Mouse (Mus musculus): ENCODE data around the gene Atad1. TPM values are rescaled to one million over a fixed set of nuclear protein-coding genes. Genes with fewer than 3 reads are reported as not detected.
A peak's percentile ranks its signal among the peaks of the same experiment; 100 is the strongest.

Gene Atad1
- polyA plus RNA-seq, 1 experiment = 10.7 TPM

DNA sequence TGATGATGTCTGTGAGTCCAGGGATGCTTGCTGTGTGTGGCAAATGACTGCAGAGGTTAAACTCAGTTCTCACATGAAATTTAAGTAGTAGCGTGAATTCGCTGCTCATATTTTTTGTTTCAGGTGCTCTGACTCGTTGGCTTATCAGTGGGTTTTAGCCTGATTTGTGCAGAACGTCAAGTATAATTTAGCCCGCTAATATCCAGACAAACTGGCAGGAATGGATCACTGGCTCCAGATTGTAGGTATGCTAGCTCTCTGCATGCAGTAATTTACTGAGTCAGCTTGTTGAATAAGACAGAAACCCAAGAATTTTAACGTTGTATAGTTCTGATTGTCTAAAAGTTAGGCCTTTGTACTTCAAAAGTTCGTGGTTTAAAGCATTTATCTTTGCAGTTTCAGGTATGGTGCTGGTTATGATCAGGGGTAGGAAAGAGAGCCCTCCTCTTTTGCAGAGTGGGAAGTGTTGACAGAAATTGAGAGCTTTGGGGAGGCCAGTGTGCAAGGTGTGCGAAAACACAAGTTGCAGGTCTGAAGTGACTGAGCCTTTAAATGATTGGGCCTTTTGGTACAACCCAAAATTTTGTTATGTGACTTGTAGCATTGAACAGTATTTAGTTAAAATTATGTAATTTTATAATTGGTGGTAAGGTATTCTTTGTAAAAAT is 19.9 kb upstream of the Atad1 start:
- WGBS = 5% methylated on average over 8 of the region's 8 CpGs
- TF ChIP-seq CTCF (IDR thresholded peaks at IDR 0.05; ENCODE audit: control insufficient read depth, insufficient read depth, low read length) (no peak), POLR2A (IDR thresholded peaks at IDR 0.05; ENCODE audit: borderline replicate concordance, control insufficient read depth, low read depth, low read length) (no peak)
- Histone ChIP-seq H3K4me1 (ENCODE audit: control insufficient read depth, insufficient read depth, low read length) (no peaks in the 10 kb centered on the region), H3K27ac (ENCODE audit: control insufficient read depth, insufficient read depth, low read depth, low read length, poor library complexity) (no peak overlapping the region), H3K4me3 (replicated peaks; ENCODE audit: control insufficient read depth, low read depth, low read length) (peak overlapping the region; percentile 54)

DNA sequence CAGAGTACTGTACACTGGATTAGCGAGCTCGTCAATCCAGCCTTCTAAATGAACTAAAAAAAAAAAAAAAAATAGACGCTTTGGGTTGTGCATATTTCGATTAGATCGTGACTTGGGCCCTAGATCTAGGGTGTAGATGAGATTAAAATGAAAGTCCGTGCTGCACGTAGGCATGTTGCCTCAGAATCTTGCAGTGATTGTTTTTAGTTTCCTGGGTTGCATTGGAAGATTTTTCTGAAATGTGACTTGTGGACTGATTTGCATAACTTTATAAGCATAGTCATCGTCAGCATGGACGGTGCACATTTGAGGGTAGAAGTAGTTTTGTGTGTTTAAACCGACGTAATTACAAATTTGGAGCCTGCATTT is 19.2 kb upstream of the Atad1 start:
- WGBS = under 1% methylated on average over 11 of the region's 11 CpGs
- TF ChIP-seq CTCF (IDR thresholded peaks at IDR 0.05; ENCODE audit: control insufficient read depth, insufficient read depth, low read length) (no peak), POLR2A (IDR thresholded peaks at IDR 0.05; ENCODE audit: borderline replicate concordance, control insufficient read depth, low read depth, low read length) (no peak)
- Histone ChIP-seq H3K4me1 (ENCODE audit: control insufficient read depth, insufficient read depth, low read length) (no peaks in the 10 kb centered on the region), H3K4me3 (replicated peaks; ENCODE audit: control insufficient read depth, low read depth, low read length) (peak overlapping the region; percentile 76), H3K27ac (ENCODE audit: control insufficient read depth, insufficient read depth, low read depth, low read length, poor library complexity) (no peak overlapping the region)

DNA sequence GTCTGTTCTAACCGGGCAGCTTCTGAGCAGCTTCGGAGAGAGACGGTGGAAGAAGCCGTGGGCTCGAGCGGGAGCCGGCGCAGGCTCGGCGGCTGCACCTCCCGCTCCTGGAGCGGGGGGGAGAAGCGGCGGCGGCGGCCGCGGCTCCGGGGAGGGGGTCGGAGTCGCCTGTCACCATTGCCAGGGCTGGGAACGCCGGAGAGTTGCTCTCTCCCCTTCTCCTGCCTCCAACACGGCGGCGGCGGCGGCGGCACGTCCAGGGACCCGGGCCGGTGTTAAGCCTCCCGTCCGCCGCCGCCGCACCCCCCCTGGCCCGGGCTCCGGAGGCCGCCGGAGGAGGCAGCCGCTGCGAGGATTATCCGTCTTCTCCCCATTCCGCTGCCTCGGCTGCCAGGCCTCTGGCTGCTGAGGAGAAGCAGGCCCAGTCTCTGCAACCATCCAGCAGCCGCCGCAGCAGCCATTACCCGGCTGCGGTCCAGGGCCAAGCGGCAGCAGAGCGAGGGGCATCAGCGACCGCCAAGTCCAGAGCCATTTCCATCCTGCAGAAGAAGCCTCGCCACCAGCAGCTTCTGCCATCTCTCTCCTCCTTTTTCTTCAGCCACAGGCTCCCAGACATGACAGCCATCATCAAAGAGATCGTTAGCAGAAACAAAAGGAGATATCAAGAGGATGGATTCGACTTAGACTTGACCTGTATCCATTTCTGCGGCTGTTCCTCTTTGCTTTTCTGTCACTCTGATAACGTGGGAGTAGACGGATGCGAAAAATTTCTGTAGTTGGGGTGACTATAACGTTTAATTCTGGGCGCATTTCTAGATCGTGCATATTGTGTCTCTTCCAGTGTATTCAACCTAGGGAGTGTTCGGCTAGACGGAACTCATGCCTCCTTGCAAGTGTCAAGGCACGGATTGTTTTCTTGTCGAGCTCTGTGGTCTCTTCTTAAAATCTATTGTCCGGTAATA is 18.5 kb upstream of the Atad1 start:
- no peaks in the 10 kb centered on the region for H3K4me1 ChIP-seq (ENCODE audit: control insufficient read depth, insufficient read depth, low read length)
- WGBS = under 1% methylated on average over 62 of the region's 69 CpGs
- TF ChIP-seq CTCF (IDR thresholded peaks at IDR 0.05; ENCODE audit: control insufficient read depth, insufficient read depth, low read length) = no peak
- peak; percentile 33; the same call in 1 of the 2 replicates for TF ChIP-seq POLR2A (IDR thresholded peaks at IDR 0.05; ENCODE audit: borderline replicate concordance, control insufficient read depth, low read depth, low read length)

DNA sequence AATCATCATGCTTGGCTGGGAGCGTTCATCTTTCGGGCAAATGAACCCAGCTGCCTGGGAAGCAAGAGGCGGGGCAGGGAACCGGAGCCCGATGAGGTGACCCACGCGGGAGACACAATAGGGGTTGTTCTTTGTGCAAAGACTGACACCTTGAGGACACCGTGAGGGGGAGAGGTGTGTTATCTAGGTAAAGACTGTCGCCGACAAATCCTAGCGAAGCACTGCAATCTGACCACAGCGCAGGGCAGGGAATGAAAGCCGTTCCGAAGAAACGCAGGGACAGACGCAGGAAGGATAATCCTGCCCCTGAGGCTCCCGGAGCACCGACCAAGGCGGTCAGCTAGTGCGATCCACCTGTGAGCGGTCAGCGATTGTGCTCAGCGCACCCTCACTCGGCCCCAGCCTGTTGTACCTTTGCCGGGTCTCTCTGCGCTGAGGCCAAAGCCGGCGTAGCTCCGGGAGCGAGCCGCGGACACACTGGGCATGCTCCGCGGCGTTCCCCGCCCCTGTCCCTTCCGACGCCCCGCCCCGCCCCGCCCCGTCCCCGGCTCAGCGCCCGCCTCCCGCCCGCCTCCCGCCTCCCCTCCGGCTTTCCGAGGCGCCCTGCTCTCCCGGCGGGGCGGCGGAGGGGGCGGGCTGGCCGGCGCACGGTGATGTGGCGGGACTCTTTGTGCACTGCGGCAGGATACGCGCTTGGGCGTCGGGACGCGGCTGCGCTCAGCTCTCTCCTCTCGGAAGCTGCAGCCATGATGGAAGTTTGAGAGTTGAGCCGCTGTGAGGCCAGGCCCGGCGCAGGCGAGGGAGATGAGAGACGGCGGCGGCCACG is 17.5 kb upstream of the Atad1 start, which contains the start of gene Pten:
Gene Pten, plus strand, starts transcription at position 598 of the 826 bp plus-strand sequence.
- no peaks in the 10 kb centered on the region for H3K4me1 ChIP-seq (ENCODE audit: control insufficient read depth, insufficient read depth, low read length)
- WGBS = under 1% methylated on average over 76 of the region's 77 CpGs
- TF ChIP-seq POLR2A (IDR thresholded peaks at IDR 0.05; ENCODE audit: borderline replicate concordance, control insufficient read depth, low read depth, low read length) (peak; percentile 91), CTCF (IDR thresholded peaks at IDR 0.05; ENCODE audit: control insufficient read depth, insufficient read depth, low read length) (0 out of 2 replicates have a peak, but pooled peaks have one; percentile 19)
- peak within 1 kb of the TSS; percentile 98 for H3K27ac ChIP-seq (ENCODE audit: control insufficient read depth, insufficient read depth, low read depth, low read length, poor library complexity)
- peak within 1 kb of the TSS; percentile 82 for H3K4me3 ChIP-seq (replicated peaks; ENCODE audit: control insufficient read depth, low read depth, low read length)

More for the DNA sequence above, 18.5 kb upstream of the Atad1 start:
- H3K27ac ChIP-seq (ENCODE audit: control insufficient read depth, insufficient read depth, low read depth, low read length, poor library complexity) = peak overlapping the region; percentile 98
- H3K4me3 ChIP-seq (replicated peaks; ENCODE audit: control insufficient read depth, low read depth, low read length) = peak overlapping the region; percentile 76

DNA sequence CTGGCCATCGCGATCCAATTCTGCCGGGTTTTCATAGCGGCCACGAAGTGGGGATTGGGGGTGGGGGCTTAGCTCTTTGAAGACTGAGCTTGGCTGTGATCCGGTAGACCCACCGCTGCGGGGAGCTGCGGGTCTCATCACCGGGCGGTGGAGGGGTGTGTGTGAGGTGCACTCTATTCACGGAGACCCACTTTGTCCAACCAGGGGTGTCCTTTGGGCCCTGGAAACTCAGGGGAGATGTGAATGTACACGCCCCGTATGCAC is 17.0 kb upstream of the Atad1 start:
- H3K4me1 ChIP-seq (ENCODE audit: control insufficient read depth, insufficient read depth, low read length) = no peaks in the 10 kb centered on the region
- H3K27ac ChIP-seq (ENCODE audit: control insufficient read depth, insufficient read depth, low read depth, low read length, poor library complexity) = peak overlapping the region; percentile 91
- no peak for TF ChIP-seq CTCF (IDR thresholded peaks at IDR 0.05; ENCODE audit: control insufficient read depth, insufficient read depth, low read length)
- peak overlapping the region; percentile 82 for H3K4me3 ChIP-seq (replicated peaks; ENCODE audit: control insufficient read depth, low read depth, low read length)
- WGBS = under 1% methylated on average over 14 of the region's 14 CpGs

DNA sequence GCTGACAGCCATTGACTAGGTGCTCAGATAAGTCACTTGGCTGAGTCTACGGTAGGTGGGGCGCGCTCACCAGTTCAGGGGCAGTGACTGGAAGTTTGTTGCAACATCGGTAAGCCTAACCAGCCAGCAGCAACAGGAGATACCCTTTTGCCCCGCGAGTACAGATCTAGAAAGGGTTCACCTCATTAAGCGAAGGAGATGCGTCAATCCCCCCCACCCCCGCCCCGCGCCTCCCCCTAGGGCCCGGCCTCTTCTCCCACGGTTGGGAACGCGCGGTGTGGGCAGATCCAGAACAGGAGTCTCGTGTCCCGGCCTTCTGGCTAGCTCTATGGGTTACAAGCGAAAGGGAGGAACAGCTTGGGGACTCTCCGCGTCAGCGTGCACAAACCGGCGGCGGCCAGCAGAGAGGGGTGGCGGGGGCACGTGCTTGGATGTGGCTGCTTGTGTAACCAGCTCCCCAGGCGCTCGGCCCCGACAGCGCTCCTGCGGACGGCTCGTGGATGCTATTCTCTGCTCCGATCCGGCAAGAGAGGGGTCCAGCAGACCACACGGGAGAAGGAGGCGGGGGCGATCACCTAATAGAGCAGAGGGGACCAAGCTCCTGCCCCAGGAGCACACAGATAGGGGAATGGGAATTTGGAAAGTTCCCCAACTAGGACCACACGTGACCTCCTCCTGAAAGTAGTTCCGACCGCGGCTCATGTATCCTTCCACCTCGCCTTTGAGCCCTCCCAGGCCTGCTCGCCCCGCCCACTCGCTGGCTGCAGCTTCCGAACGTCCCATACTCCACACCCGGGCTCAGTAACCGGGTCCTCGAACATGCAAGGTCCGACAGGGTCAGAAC is 16.4 kb upstream of the Atad1 start:
- Histone ChIP-seq H3K4me1 (ENCODE audit: control insufficient read depth, insufficient read depth, low read length) (no peaks in the 10 kb centered on the region), H3K27ac (ENCODE audit: control insufficient read depth, insufficient read depth, low read depth, low read length, poor library complexity) (peak overlapping the region; percentile 91), H3K4me3 (replicated peaks; ENCODE audit: control insufficient read depth, low read depth, low read length) (peak overlapping the region; percentile 82)
- peak; percentile 79; the same call in 1 of the 2 replicates for TF ChIP-seq POLR2A (IDR thresholded peaks at IDR 0.05; ENCODE audit: borderline replicate concordance, control insufficient read depth, low read depth, low read length)
- TF ChIP-seq CTCF (IDR thresholded peaks at IDR 0.05; ENCODE audit: control insufficient read depth, insufficient read depth, low read length) = peak; percentile 59
- under 1% methylated on average over 53 of the region's 53 CpGs for WGBS

DNA sequence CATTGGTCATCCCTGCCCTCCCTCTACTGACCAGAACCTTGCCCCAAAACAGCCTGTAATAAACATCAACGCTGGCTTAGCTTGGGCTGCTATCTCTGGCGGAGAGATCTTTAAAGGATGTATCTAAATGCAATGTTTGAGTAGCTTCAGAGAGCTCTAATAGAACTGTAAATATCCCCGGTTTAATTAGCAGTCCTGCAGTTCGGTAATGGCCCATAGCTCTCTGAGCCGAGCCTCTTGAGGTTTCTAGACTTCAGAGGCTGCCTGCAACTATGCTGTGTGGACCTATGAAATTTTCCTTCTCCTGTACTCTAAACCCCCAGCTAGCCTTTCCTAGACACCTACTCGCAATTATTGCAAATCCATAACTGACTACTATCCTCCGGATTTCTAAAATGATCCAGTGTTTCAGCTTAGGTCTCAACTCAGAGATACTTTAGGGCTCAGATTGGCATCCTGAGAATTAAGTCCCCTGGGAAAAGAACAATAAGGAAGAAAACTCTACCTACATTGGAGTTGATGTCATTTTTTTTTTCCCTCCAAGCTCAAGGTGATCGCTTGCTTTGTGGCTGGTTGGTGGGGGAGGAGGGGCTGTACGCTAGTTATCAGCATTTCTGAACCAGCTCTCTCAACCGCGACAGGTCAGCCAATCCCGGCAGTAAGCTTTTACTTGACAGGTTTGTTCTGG is 15.7 kb upstream of the Atad1 start:
- TF ChIP-seq CTCF (IDR thresholded peaks at IDR 0.05; ENCODE audit: control insufficient read depth, insufficient read depth, low read length) (no peak), POLR2A (IDR thresholded peaks at IDR 0.05; ENCODE audit: borderline replicate concordance, control insufficient read depth, low read depth, low read length) (no peak)
- no peaks in the 10 kb centered on the region for H3K4me1 ChIP-seq (ENCODE audit: control insufficient read depth, insufficient read depth, low read length)
- H3K27ac ChIP-seq (ENCODE audit: control insufficient read depth, insufficient read depth, low read depth, low read length, poor library complexity) = peak overlapping the region; percentile 4
- WGBS = 23% methylated on average over 12 of the region's 12 CpGs
- peak overlapping the region; percentile 82 for H3K4me3 ChIP-seq (replicated peaks; ENCODE audit: control insufficient read depth, low read depth, low read length)

Data from bone marrow, adult 2 months (tissue).